Mouse (Mus musculus) limb, embryonic 15.5 days (tissue): ENCODE data around the gene Prdx6b. TPM values are rescaled to one million over a fixed set of nuclear protein-coding genes. Genes with fewer than 3 reads are reported as not detected.

Source experiments
- ATAC-seq: fragments of 200-750 bp; cut with Nextera tagmentation; 2 replicates; pipeline ENCODE4 v1.8.0; 2017; ENCODE audit warnings: low read depth, moderate TSS enrichment; ENCODE audit not compliant: insufficient number of reproducible peaks, low FRiP score, low TSS enrichment
- H3K27ac ChIP-seq: fragments of 300-500 bp; sonication (generic); 2 replicates; pipeline ENCODE4 v1.5.1; 2015; ENCODE audit warnings: moderate library complexity, mild to moderate bottlenecking, inconsistent platforms
- H3K27me3 ChIP-seq: fragments of 300-500 bp; sonication (generic); 2 replicates; pipeline ENCODE4 v1.6.1; 2015; ENCODE audit warnings: inconsistent platforms
- H3K36me3 ChIP-seq: fragments of 300-500 bp; sonication (generic); 2 replicates; pipeline ENCODE4 v1.6.1; 2015; ENCODE audit warnings: inconsistent platforms
- H3K4me1 ChIP-seq: fragments of 300-500 bp; sonication (generic); 2 replicates; pipeline ENCODE4 v1.6.1; 2015; ENCODE audit warnings: inconsistent platforms
- H3K4me2 ChIP-seq: fragments of 300-500 bp; sonication (generic); 2 replicates; pipeline ENCODE4 v1.6.1; 2015; ENCODE audit warnings: mild to moderate bottlenecking, inconsistent platforms
- H3K4me3 ChIP-seq: fragments of 300-500 bp; sonication (generic); 2 replicates; pipeline ENCODE4 v1.5.1; 2015; ENCODE audit warnings: mild to moderate bottlenecking, inconsistent platforms
- H3K9ac ChIP-seq: fragments of 300-500 bp; sonication (generic); 2 replicates; pipeline ENCODE4 v1.6.1; 2015; ENCODE audit warnings: inconsistent platforms
- H3K9me3 ChIP-seq: fragments of 300-500 bp; sonication (generic); 2 replicates; pipeline ENCODE4 v1.6.1; 2016; ENCODE audit warnings: inconsistent platforms
- WGBS: fragments of 180-500 bp; shearing (Covaris S2); methylation state at CpG from one replicate; pipeline ENCODE4 v1.1.7; 2015; 5-methylcytosine and 5-hydroxymethylcytosine counted together
- polyA plus RNA-seq: library from polyadenylated mRNA; unstranded; fragments of >200 nt; fragmentation: Nextera tagmentation; extraction: Ambion mirVana; gene quantifications from 2 replicates; pipeline ENCODE4 v1.2.1, GENCODE M21; 2015

The Prdx6b gene
- not detected in 2 replicates for polyA plus RNA-seq

- 81% methylated on average over 8 of the region's 8 CpGs for WGBS
- H3K4me2 ChIP-seq, result no peak within 1 kb of the TSS
- no peaks in the 10 kb centered on the region for H3K9me3 ChIP-seq
- H3K27ac ChIP-seq, result no peak within 1 kb of the TSS
- no peak within 1 kb of the TSS for H3K9ac ChIP-seq
- H3K4me3 ChIP-seq, result no peak within 1 kb of the TSS
- H3K36me3 ChIP-seq, result no peaks in the 10 kb centered on the region
- no peak for ATAC-seq
- H3K4me1 ChIP-seq, result no peaks in the 10 kb centered on the region
- no peaks in the 10 kb centered on the region for H3K27me3 ChIP-seq
Observed at GRCm38 (mm10) chr2:80292172-80292571, at the start of gene Prdx6b. Gene Prdx6b (plus strand): TSS chr2:80292472.

GRCm38 (mm10) chr2:80247466-80247865, 44.8 kb upstream of the Prdx6b start:
- 74% methylated on average over 3 of the region's 3 CpGs for WGBS
- Histone ChIP-seq H3K4me2 (no peak overlapping the region), H3K9ac (no peak overlapping the region)

GRCm38 (mm10) chr2:80247868-80248267, 44.4 kb upstream of the Prdx6b start:
- no peak for ATAC-seq
- H3K27ac ChIP-seq, result no peak overlapping the region
- no peaks in the 10 kb centered on the region for H3K36me3 ChIP-seq
- H3K4me1 ChIP-seq, result no peaks in the 10 kb centered on the region
- no peak overlapping the region for H3K9ac ChIP-seq
- no peak overlapping the region for H3K4me2 ChIP-seq
- no peaks in the 10 kb centered on the region for H3K9me3 ChIP-seq
- no peak overlapping the region for H3K4me3 ChIP-seq
- no peaks in the 10 kb centered on the region for H3K27me3 ChIP-seq

More at GRCm38 (mm10) chr2:80247466-80247865, 44.8 kb upstream of the Prdx6b start:
- Histone ChIP-seq H3K4me1 (no peaks in the 10 kb centered on the region), H3K27ac (no peak overlapping the region), H3K4me3 (no peak overlapping the region), H3K36me3 (no peaks in the 10 kb centered on the region), H3K27me3 (no peaks in the 10 kb centered on the region), H3K9me3 (no peaks in the 10 kb centered on the region)
- no peak for ATAC-seq

DNA sequence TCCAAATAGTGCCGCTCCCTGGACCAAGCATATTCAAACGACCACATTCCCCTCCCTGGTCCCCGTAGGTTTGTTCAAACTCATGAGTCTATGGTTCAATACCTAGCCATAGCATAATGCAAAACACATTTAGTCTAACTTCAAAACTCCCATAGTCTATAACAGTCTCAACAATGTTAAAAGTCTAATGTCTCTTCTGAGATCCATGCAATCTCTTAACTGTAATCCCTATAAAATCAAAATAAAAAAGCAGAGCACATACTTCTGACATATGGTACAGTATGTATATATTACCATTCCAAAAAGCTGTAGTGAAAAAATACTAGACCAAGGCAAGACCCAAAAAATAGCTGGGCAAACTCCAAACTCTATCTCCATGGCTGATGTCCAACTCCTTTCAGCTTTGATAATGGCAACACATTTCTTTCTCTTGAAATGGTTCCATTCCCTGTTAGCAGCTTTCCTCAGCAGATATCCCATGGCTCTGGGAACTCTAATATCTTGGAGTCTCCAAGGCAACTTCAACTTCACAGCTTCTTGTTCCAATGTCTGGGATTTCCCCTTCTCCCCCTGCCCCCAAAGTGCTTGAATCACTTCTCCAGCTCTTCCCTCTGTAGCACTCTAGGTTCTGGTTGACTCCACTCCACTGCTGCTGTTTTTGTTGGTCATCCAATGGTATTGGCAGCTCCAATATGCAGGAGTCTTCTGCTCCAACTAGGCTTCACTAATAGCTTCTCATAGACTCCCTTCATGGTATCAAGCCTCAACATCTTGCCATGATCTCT, 32.2 kb upstream of the Prdx6b start:
- peak; percentile 82 for ATAC-seq
- H3K4me3 ChIP-seq, result no peak overlapping the region
- no peaks in the 10 kb centered on the region for H3K36me3 ChIP-seq
- H3K9me3 ChIP-seq, result no peaks in the 10 kb centered on the region
- H3K4me1 ChIP-seq, result no peaks in the 10 kb centered on the region
- WGBS, result 68% methylated on average over 3 of the region's 3 CpGs
- H3K9ac ChIP-seq, result no peak overlapping the region
- no peak overlapping the region for H3K27ac ChIP-seq
- no peak overlapping the region for H3K4me2 ChIP-seq
- no peaks in the 10 kb centered on the region for H3K27me3 ChIP-seq

DNA sequence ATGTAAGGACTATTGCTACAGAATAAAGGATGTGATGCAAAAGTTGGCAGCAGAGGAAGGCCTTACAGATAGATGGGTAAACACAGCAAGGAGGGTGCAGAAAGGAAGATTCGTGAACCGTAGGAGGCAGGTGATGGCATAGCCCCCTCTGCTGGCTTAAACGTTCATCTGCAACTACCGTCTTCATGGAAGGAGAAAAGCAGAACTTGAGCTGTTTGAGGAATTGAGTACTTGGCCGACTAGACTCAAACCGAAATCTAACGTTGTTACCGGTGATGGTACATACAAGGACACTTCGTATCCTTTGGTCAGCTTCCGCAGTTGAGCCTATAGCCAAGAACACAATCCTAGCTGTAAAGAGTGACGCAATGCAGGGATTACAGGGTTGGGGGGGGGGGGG, 25.4 kb upstream of the Prdx6b start:
- Histone ChIP-seq H3K27ac (no peak overlapping the region), H3K4me3 (no peak overlapping the region), H3K4me1 (0 out of 2 replicates have a peak, but pooled peaks cover 4% of the 10 kb centered on the region), H3K9me3 (no peaks in the 10 kb centered on the region), H3K36me3 (no peaks in the 10 kb centered on the region), H3K4me2 (no peak overlapping the region), H3K27me3 (no peaks in the 10 kb centered on the region), H3K9ac (no peak overlapping the region)
- no peak for ATAC-seq
- 16% methylated on average over 11 of the region's 11 CpGs for WGBS

GRCm38 (mm10) chr2:80268053-80268452, 24.2 kb upstream of the Prdx6b start:
- no peak for ATAC-seq
- no peak overlapping the region for H3K4me3 ChIP-seq
- H3K4me1 ChIP-seq, result 0 out of 2 replicates have a peak, but pooled peaks cover 4% of the 10 kb centered on the region
- no peaks in the 10 kb centered on the region for H3K36me3 ChIP-seq
- WGBS, result 54% methylated on average over 4 of the region's 4 CpGs
- no peak overlapping the region for H3K9ac ChIP-seq
- no peak overlapping the region for H3K27ac ChIP-seq
- no peaks in the 10 kb centered on the region for H3K27me3 ChIP-seq
- no peak overlapping the region for H3K4me2 ChIP-seq
- no peaks in the 10 kb centered on the region for H3K9me3 ChIP-seq

DNA sequence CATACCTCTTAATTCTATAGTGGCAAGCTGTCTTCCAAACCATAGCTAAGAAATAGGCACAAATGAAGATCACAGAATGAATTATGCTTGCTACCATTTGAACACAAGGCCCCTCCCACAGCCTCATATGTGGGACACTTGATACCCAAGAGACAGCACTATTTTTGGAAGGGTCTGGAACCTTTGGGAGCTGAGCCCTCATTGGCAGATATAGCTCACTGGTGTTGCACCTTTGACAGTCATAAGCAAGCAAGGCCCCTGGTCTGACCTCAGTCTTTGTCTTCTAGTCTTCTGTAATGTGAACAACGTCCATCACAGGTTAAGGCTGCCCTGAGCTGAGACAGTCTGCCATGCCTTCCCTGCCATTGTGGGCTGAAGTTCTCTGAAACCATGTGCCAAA, 20.8 kb upstream of the Prdx6b start:
- no peak for ATAC-seq
- Histone ChIP-seq H3K4me1 (0 out of 2 replicates have a peak, but pooled peaks cover 4% of the 10 kb centered on the region), H3K4me2 (no peak overlapping the region), H3K9me3 (no peaks in the 10 kb centered on the region), H3K27ac (no peak overlapping the region), H3K9ac (no peak overlapping the region), H3K4me3 (no peak overlapping the region), H3K36me3 (no peaks in the 10 kb centered on the region), H3K27me3 (no peaks in the 10 kb centered on the region)
- WGBS, result 74% methylated on average over 1 of the region's 1 CpGs

DNA sequence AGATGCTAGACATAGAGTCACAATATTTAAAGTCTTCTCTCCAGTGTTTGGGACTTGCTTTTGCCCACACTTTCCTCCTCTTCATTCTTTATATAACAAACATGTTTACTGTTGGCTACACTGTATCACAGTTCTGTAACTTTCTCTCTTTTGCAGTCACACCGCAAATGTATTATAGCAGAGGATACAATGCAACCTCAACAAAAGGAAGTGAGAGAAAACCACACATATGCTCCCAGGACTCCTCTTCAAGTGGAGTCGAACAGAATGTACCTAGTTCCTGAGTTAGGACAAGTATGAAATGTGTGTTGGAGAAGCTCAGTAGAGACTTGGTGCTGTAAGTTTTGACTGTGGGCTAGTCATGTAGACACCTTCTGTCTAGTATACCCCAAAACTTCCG, 19.2 kb upstream of the Prdx6b start:
- no peak overlapping the region for H3K4me2 ChIP-seq
- no peak overlapping the region for H3K9ac ChIP-seq
- WGBS, result 96% methylated on average over 3 of the region's 3 CpGs
- no peak overlapping the region for H3K27ac ChIP-seq
- ATAC-seq, result no peak
- no peaks in the 10 kb centered on the region for H3K36me3 ChIP-seq
- H3K27me3 ChIP-seq, result no peaks in the 10 kb centered on the region
- no peaks in the 10 kb centered on the region for H3K4me1 ChIP-seq
- H3K4me3 ChIP-seq, result no peak overlapping the region
- no peaks in the 10 kb centered on the region for H3K9me3 ChIP-seq

- no peaks in the 10 kb centered on the region for H3K9me3 ChIP-seq
- H3K4me3 ChIP-seq, result no peak overlapping the region
- no peaks in the 10 kb centered on the region for H3K4me1 ChIP-seq
- 74% methylated on average over 4 of the region's 4 CpGs for WGBS
- H3K9ac ChIP-seq, result no peak overlapping the region
- no peaks in the 10 kb centered on the region for H3K27me3 ChIP-seq
- no peaks in the 10 kb centered on the region for H3K36me3 ChIP-seq
- no peak for ATAC-seq
- H3K27ac ChIP-seq, result no peak overlapping the region
- H3K4me2 ChIP-seq, result no peak overlapping the region
Observed at GRCm38 (mm10) chr2:80273763-80274162, 18.5 kb upstream of the Prdx6b start.

DNA sequence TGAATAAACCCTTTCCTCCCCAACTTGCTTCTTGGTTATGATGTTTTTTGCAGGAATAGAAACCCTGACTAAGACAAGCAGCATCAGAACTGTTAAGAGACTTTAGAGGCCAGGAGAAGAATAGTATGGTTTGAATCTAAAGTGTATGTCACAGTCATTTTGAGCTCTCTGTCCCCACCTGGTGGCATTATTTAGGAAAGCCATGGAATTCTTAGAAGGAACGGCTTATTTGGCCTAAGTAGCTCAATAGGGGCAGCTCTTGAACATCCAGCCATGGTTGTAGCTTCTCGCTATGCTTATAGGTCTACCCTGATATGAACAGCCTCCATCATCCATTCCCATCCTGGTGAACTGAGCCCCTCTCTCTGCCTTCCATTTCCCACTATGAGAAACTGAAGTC, 17.1 kb upstream of the Prdx6b start:
- Histone ChIP-seq H3K27ac (no peak overlapping the region), H3K9me3 (no peaks in the 10 kb centered on the region), H3K4me3 (no peak overlapping the region), H3K27me3 (no peaks in the 10 kb centered on the region), H3K9ac (no peak overlapping the region), H3K36me3 (no peaks in the 10 kb centered on the region), H3K4me2 (no peak overlapping the region), H3K4me1 (no peaks in the 10 kb centered on the region)
- 46% methylated on average over 2 of the region's 2 CpGs for WGBS
- ATAC-seq, result no peak

GRCm38 (mm10) chr2:80282214-80282613, 10.1 kb upstream of the Prdx6b start:
- Histone ChIP-seq H3K27ac (no peak overlapping the region), H3K4me2 (no peak overlapping the region), H3K9ac (no peak overlapping the region), H3K36me3 (no peaks in the 10 kb centered on the region), H3K4me1 (no peaks in the 10 kb centered on the region), H3K4me3 (no peak overlapping the region), H3K27me3 (no peaks in the 10 kb centered on the region), H3K9me3 (no peaks in the 10 kb centered on the region)
- no peak for ATAC-seq
- WGBS, result 74% methylated on average over 2 of the region's 2 CpGs

DNA sequence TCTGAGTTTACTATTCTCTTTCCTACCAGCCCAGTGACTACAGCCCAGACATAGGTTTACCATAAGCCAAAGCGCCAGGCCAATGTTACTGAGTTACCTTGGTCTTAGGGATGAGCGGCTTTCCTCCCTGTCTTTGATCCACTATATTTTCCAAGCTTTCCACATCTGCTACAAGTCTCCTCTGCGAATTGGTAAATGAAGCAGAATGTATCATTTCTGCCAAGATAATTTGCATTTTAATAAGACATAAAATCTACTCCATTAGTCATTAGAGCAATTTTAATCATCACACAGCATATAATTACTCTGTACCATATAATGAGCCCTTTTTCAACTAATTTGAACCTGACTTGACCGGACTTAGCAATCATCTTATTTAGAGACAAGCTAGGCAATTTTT, 5.9 kb upstream of the Prdx6b start:
- Histone ChIP-seq H3K4me3 (no peak overlapping the region), H3K27ac (no peak overlapping the region), H3K4me1 (no peaks in the 10 kb centered on the region), H3K4me2 (no peak overlapping the region), H3K27me3 (no peaks in the 10 kb centered on the region), H3K9ac (no peak overlapping the region), H3K36me3 (no peaks in the 10 kb centered on the region), H3K9me3 (no peaks in the 10 kb centered on the region)
- ATAC-seq, result no peak
- WGBS, result 84% methylated on average over 4 of the region's 4 CpGs

GRCm38 (mm10) chr2:80298334-80298733, 6.1 kb downstream of the Prdx6b start:
- no peaks in the 10 kb centered on the region for H3K4me1 ChIP-seq
- no peaks in the 10 kb centered on the region for H3K9me3 ChIP-seq
- no peak overlapping the region for H3K9ac ChIP-seq
- no peak overlapping the region for H3K4me3 ChIP-seq
- 62% methylated on average over 3 of the region's 3 CpGs for WGBS
- no peaks in the 10 kb centered on the region for H3K27me3 ChIP-seq
- H3K36me3 ChIP-seq, result no peaks in the 10 kb centered on the region
- no peak for ATAC-seq
- no peak overlapping the region for H3K4me2 ChIP-seq
- no peak overlapping the region for H3K27ac ChIP-seq
